Mouse (Mus musculus): ENCODE data around the gene Olfr548-ps1.

GRCm38 (mm10) chr7:102529052-102529451 is 11.6 kb upstream of the Olfr548-ps1 start:
- TF ChIP-seq CTCF (IDR thresholded peaks at IDR 0.05; ENCODE audit: borderline replicate concordance, extremely low read depth, insufficient read depth, insufficient read length) (no peak), POLR2A (IDR thresholded peaks at IDR 0.05; ENCODE audit: borderline replicate concordance, extremely low read depth, insufficient read depth, insufficient read length, poor library complexity, severe bottlenecking) (no peak)
